Mouse (Mus musculus) hindbrain, embryonic 15.5 days (tissue): ENCODE results near the gene Spg11. TPM values are rescaled to one million over a fixed set of nuclear protein-coding genes. Genes with fewer than 3 reads are reported as not detected.

Source experiments
- ATAC-seq: fragments of 200-750 bp; cut with Nextera tagmentation; 2 replicates; pipeline ENCODE4 v1.8.0; 2017; ENCODE audit warnings: low read depth, moderate number of reproducible peaks, moderate TSS enrichment; ENCODE audit not compliant: low FRiP score
- H3K27ac ChIP-seq: fragments of 300-500 bp; sonication (generic); replicated peaks from 2 replicates; pipeline ENCODE4 v1.5.1; 2015; ENCODE audit warnings: mild to moderate bottlenecking, inconsistent platforms
- H3K27me3 ChIP-seq: fragments of 300-500 bp; sonication (generic); 2 replicates; pipeline ENCODE4 v1.6.1; 2015; ENCODE audit warnings: control low read depth, inconsistent platforms
- H3K36me3 ChIP-seq: fragments of 300-500 bp; sonication (generic); 2 replicates; pipeline ENCODE4 v1.6.1; 2015; ENCODE audit warnings: control low read depth, inconsistent platforms
- H3K4me1 ChIP-seq: fragments of 300-500 bp; sonication (generic); replicated peaks from 2 replicates; pipeline ENCODE4 v1.6.1; 2015; ENCODE audit warnings: control low read depth, inconsistent platforms
- H3K4me2 ChIP-seq: fragments of 300-500 bp; sonication (generic); 2 replicates; pipeline ENCODE4 v1.6.1; 2015; ENCODE audit warnings: moderate library complexity, mild to moderate bottlenecking, inconsistent platforms
- H3K4me3 ChIP-seq: fragments of 300-500 bp; sonication (generic); 2 replicates; pipeline ENCODE4 v1.5.1; 2015; ENCODE audit warnings: mild to moderate bottlenecking, inconsistent platforms
- H3K9ac ChIP-seq: fragments of 300-500 bp; sonication (generic); 2 replicates; pipeline ENCODE4 v1.6.1; 2015; ENCODE audit warnings: inconsistent platforms
- H3K9me3 ChIP-seq: fragments of 300-500 bp; sonication (generic); 2 replicates; pipeline ENCODE4 v1.6.1; 2016; ENCODE audit warnings: control low read depth, inconsistent platforms
- WGBS: fragments of 180-500 bp; shearing (Covaris S2); methylation state at CpG from one replicate; pipeline ENCODE4 v1.1.7; 2015; 5-methylcytosine and 5-hydroxymethylcytosine counted together
- polyA plus RNA-seq: library from polyadenylated mRNA; unstranded; fragments of >200 nt; fragmentation: Nextera tagmentation; extraction: Ambion mirVana; gene quantifications from 2 replicates; pipeline ENCODE4 v1.2.1, GENCODE M21; 2015

Spg11 gene
- polyA plus RNA-seq, 1 experiment from 2014 or later: 6.8 TPM

GRCm38 (mm10) chr2:122141332-122141967, 23.3 kb upstream of the Spg11 start:
- H3K27ac ChIP-seq: no peak overlapping the region
- no peaks in the 10 kb centered on the region for H3K4me1 ChIP-seq
- H3K36me3 ChIP-seq: no peaks in the 10 kb centered on the region
- ATAC-seq: no peak
- H3K9ac ChIP-seq: no peak overlapping the region
- no peak overlapping the region for H3K4me3 ChIP-seq
- 79% methylated on average over 5 of the region's 5 CpGs for WGBS
- no peaks in the 10 kb centered on the region for H3K27me3 ChIP-seq
- H3K9me3 ChIP-seq: no peaks in the 10 kb centered on the region
- H3K4me2 ChIP-seq: no peak overlapping the region

- ATAC-seq: no peak
- H3K27me3 ChIP-seq: no peaks in the 10 kb centered on the region
- H3K4me2 ChIP-seq: no peak overlapping the region
- H3K9me3 ChIP-seq: no peaks in the 10 kb centered on the region
- H3K4me3 ChIP-seq: no peak overlapping the region
- WGBS: 90% methylated on average over 2 of the region's 2 CpGs
- H3K27ac ChIP-seq: no peak overlapping the region
- no peaks in the 10 kb centered on the region for H3K4me1 ChIP-seq
- no peaks in the 10 kb centered on the region for H3K36me3 ChIP-seq
- H3K9ac ChIP-seq: no peak overlapping the region
Measured at GRCm38 (mm10) chr2:122140815-122141214, 22.6 kb upstream of the Spg11 start.

- no peaks in the 10 kb centered on the region for H3K27me3 ChIP-seq
- H3K9ac ChIP-seq: no peak overlapping the region
- no peaks in the 10 kb centered on the region for H3K4me1 ChIP-seq
- no peak overlapping the region for H3K27ac ChIP-seq
- no peak overlapping the region for H3K4me2 ChIP-seq
- no peaks in the 10 kb centered on the region for H3K9me3 ChIP-seq
- H3K4me3 ChIP-seq: no peak overlapping the region
- H3K36me3 ChIP-seq: no peaks in the 10 kb centered on the region
- no peak for ATAC-seq
- WGBS: 79% methylated on average over 5 of the region's 5 CpGs
Measured at GRCm38 (mm10) chr2:122137839-122138465, 19.8 kb upstream of the Spg11 start.

- no peak for ATAC-seq
- H3K4me2 ChIP-seq: no peak overlapping the region
- H3K4me1 ChIP-seq: no peaks in the 10 kb centered on the region
- H3K9ac ChIP-seq: no peak overlapping the region
- H3K27ac ChIP-seq: no peak overlapping the region
- H3K4me3 ChIP-seq: no peak overlapping the region
- 90% methylated on average over 2 of the region's 2 CpGs for WGBS
- no peaks in the 10 kb centered on the region for H3K9me3 ChIP-seq
- no peaks in the 10 kb centered on the region for H3K36me3 ChIP-seq
- no peaks in the 10 kb centered on the region for H3K27me3 ChIP-seq
Measured at GRCm38 (mm10) chr2:122132618-122133017, 14.4 kb upstream of the Spg11 start.

GRCm38 (mm10) chr2:122132078-122132477, 13.9 kb upstream of the Spg11 start:
- no peak overlapping the region for H3K4me2 ChIP-seq
- no peak for ATAC-seq
- H3K27me3 ChIP-seq: no peaks in the 10 kb centered on the region
- no peak overlapping the region for H3K4me3 ChIP-seq
- H3K9me3 ChIP-seq: no peaks in the 10 kb centered on the region
- H3K27ac ChIP-seq: no peak overlapping the region
- H3K9ac ChIP-seq: no peak overlapping the region
- H3K36me3 ChIP-seq: no peaks in the 10 kb centered on the region
- WGBS: 93% methylated on average over 2 of the region's 2 CpGs
- no peaks in the 10 kb centered on the region for H3K4me1 ChIP-seq

- Histone ChIP-seq H3K27ac (no peak overlapping the region), H3K4me1 (no peaks in the 10 kb centered on the region), H3K9me3 (no peaks in the 10 kb centered on the region), H3K9ac (no peak overlapping the region), H3K36me3 (no peaks in the 10 kb centered on the region), H3K4me3 (no peak overlapping the region), H3K4me2 (no peak overlapping the region), H3K27me3 (no peaks in the 10 kb centered on the region)
- WGBS: 88% methylated on average over 4 of the region's 4 CpGs
- no peak for ATAC-seq
Measured at GRCm38 (mm10) chr2:122127635-122128034, 9.4 kb upstream of the Spg11 start.

- no peak overlapping the region for H3K27ac ChIP-seq
- no peaks in the 10 kb centered on the region for H3K36me3 ChIP-seq
- no peaks in the 10 kb centered on the region for H3K4me1 ChIP-seq
- H3K4me3 ChIP-seq: no peak overlapping the region
- no peak overlapping the region for H3K9ac ChIP-seq
- H3K9me3 ChIP-seq: no peaks in the 10 kb centered on the region
- ATAC-seq: no peak
- WGBS: 27% methylated on average over 5 of the region's 5 CpGs
- no peaks in the 10 kb centered on the region for H3K27me3 ChIP-seq
- no peak overlapping the region for H3K4me2 ChIP-seq
Measured at GRCm38 (mm10) chr2:122126765-122127347, 8.7 kb upstream of the Spg11 start.

- Histone ChIP-seq H3K27me3 (no peaks in the 10 kb centered on the region), H3K9me3 (no peaks in the 10 kb centered on the region), H3K36me3 (no peaks in the 10 kb centered on the region), H3K4me2 (no peak overlapping the region), H3K27ac (no peak overlapping the region), H3K4me1 (no peaks in the 10 kb centered on the region), H3K4me3 (no peak overlapping the region), H3K9ac (no peak overlapping the region)
- no peak for ATAC-seq
- 61% methylated on average over 12 of the region's 12 CpGs for WGBS
Measured at GRCm38 (mm10) chr2:122125680-122126572, 7.7 kb upstream of the Spg11 start.

GRCm38 (mm10) chr2:122116888-122117287, 1.3 kb downstream of the Spg11 start:
- H3K27me3 ChIP-seq: no peaks in the 10 kb centered on the region
- no peak for ATAC-seq
- H3K4me1 ChIP-seq: peaks cover 16% of the 10 kb centered on the region
- peak overlapping the region; percentile 65 for H3K4me2 ChIP-seq
- no peak overlapping the region for H3K9ac ChIP-seq
- no peaks in the 10 kb centered on the region for H3K9me3 ChIP-seq
- peaks cover 10% of the 10 kb centered on the region; the same call in 1 of the 2 replicates for H3K36me3 ChIP-seq
- H3K4me3 ChIP-seq: peak overlapping the region; percentile 68
- no peak overlapping the region for H3K27ac ChIP-seq
- WGBS: 84% methylated on average over 2 of the region's 2 CpGs

GRCm38 (mm10) chr2:122109714-122110113, 8.5 kb downstream of the Spg11 start:
- H3K27me3 ChIP-seq: no peaks in the 10 kb centered on the region
- peaks cover 38% of the 10 kb centered on the region for H3K36me3 ChIP-seq
- no peak overlapping the region for H3K4me2 ChIP-seq
- H3K4me3 ChIP-seq: no peak overlapping the region
- 86% methylated on average over 4 of the region's 4 CpGs for WGBS
- H3K27ac ChIP-seq: no peak overlapping the region
- ATAC-seq: no peak
- no peak overlapping the region for H3K9ac ChIP-seq
- H3K9me3 ChIP-seq: no peaks in the 10 kb centered on the region
- no peaks in the 10 kb centered on the region for H3K4me1 ChIP-seq

- ATAC-seq: no peak
- Histone ChIP-seq H3K4me1 (no peaks in the 10 kb centered on the region), H3K27me3 (no peaks in the 10 kb centered on the region), H3K9me3 (no peaks in the 10 kb centered on the region), H3K4me3 (no peak overlapping the region), H3K4me2 (no peak overlapping the region), H3K27ac (no peak overlapping the region), H3K36me3 (peaks cover 31% of the 10 kb centered on the region), H3K9ac (no peak overlapping the region)
- WGBS: 83% methylated on average over 14 of the region's 14 CpGs
Measured at GRCm38 (mm10) chr2:122108101-122108500, 10.1 kb downstream of the Spg11 start.

- Histone ChIP-seq H3K36me3 (peaks cover 36% of the 10 kb centered on the region), H3K27ac (no peak overlapping the region)
Measured at GRCm38 (mm10) chr2:122102070-122102469, 16.1 kb downstream of the Spg11 start.

More at GRCm38 (mm10) chr2:122102070-122102469, 16.1 kb downstream of the Spg11 start:
- ATAC-seq: no peak
- H3K4me2 ChIP-seq: no peak overlapping the region
- no peaks in the 10 kb centered on the region for H3K9me3 ChIP-seq
- no peaks in the 10 kb centered on the region for H3K4me1 ChIP-seq
- no peaks in the 10 kb centered on the region for H3K27me3 ChIP-seq
- H3K4me3 ChIP-seq: no peak overlapping the region
- H3K9ac ChIP-seq: no peak overlapping the region
